Mouse (Mus musculus) embryonic fibroblast, embryonic 13.5 days (primary cell): ENCODE data around the gene Nde1.
"Not testable (repeated sequence)": the region's sequence is repeated elsewhere in the genome, so short reads cannot be mapped to it uniquely, and the experiment has no call there.

ENCODE experiments used
- CTCF ChIP-seq: IDR thresholded peaks from 2 replicates; pipeline ENCODE4 v1.5.1; 2011; ENCODE audit warnings: mild to moderate bottlenecking, control low read depth, low read length, moderate library complexity, borderline replicate concordance; ENCODE audit not compliant: insufficient read depth
- POLR2A ChIP-seq: IDR thresholded peaks from 2 replicates; pipeline ENCODE4 v1.6.1; 2011; ENCODE audit warnings: low read depth, mild to moderate bottlenecking, control low read depth, low read length, moderate library complexity

- TF ChIP-seq POLR2A, CTCF: not testable (repeated sequence)
Measured at GRCm38 (mm10) chr16:14155638-14156037, 7.4 kb upstream of the Nde1 start.
